Mouse (Mus musculus) neural tube, embryonic 15.5 days (tissue): ENCODE measurements around the gene Inca1. TPM values are rescaled to one million over a fixed set of nuclear protein-coding genes. Genes with fewer than 3 reads are reported as not detected.

ENCODE experiments used
- ATAC-seq: fragments of 200-750 bp; cut with Nextera tagmentation; 2 replicates; pipeline ENCODE4 v1.8.0; 2017; ENCODE audit warnings: mild to moderate bottlenecking, moderate TSS enrichment, moderate library complexity; ENCODE audit not compliant: low FRiP score
- H3K27ac ChIP-seq: fragments of 300-500 bp; sonication (generic); replicated peaks from 2 replicates; pipeline ENCODE4 v1.5.1; 2015; ENCODE audit warnings: mild to moderate bottlenecking, inconsistent platforms
- H3K27me3 ChIP-seq: fragments of 300-500 bp; sonication (generic); replicated peaks from 2 replicates; pipeline ENCODE4 v1.6.1; 2015; ENCODE audit warnings: inconsistent platforms
- H3K36me3 ChIP-seq: fragments of 300-500 bp; sonication (generic); 2 replicates; pipeline ENCODE4 v1.6.1; 2015; ENCODE audit warnings: inconsistent platforms
- H3K4me1 ChIP-seq: fragments of 300-500 bp; sonication (generic); 2 replicates; pipeline ENCODE4 v1.6.1; 2015; ENCODE audit warnings: inconsistent platforms
- H3K4me2 ChIP-seq: fragments of 300-500 bp; sonication (generic); 2 replicates; pipeline ENCODE4 v1.6.1; 2015; ENCODE audit warnings: inconsistent platforms, mild to moderate bottlenecking, moderate library complexity
- H3K4me3 ChIP-seq: fragments of 300-500 bp; sonication (generic); replicated peaks from 2 replicates; pipeline ENCODE4 v1.5.1; 2015; ENCODE audit warnings: mild to moderate bottlenecking, inconsistent platforms
- H3K9ac ChIP-seq: fragments of 300-500 bp; sonication (generic); replicated peaks from 2 replicates; pipeline ENCODE4 v1.6.1; 2015; ENCODE audit warnings: mild to moderate bottlenecking, inconsistent platforms
- H3K9me3 ChIP-seq: fragments of 300-500 bp; sonication (generic); replicated peaks from 2 replicates; pipeline ENCODE4 v1.6.1; 2016; ENCODE audit warnings: inconsistent platforms
- WGBS: fragments of 180-500 bp; shearing (Covaris S2); methylation state at CpG from one replicate; pipeline ENCODE4 v1.1.7; 2015; ENCODE audit warnings: mixed read lengths; 5-methylcytosine and 5-hydroxymethylcytosine counted together
- polyA plus RNA-seq: library from polyadenylated mRNA; unstranded; fragments of >200 nt; fragmentation: Nextera tagmentation; extraction: Ambion mirVana; gene quantifications from 2 replicates; pipeline ENCODE4 v1.2.1, GENCODE M21; 2015

Inca1 gene
- polyA plus RNA-seq, 1 experiment from 2014 or later, result 1.4 TPM

DNA sequence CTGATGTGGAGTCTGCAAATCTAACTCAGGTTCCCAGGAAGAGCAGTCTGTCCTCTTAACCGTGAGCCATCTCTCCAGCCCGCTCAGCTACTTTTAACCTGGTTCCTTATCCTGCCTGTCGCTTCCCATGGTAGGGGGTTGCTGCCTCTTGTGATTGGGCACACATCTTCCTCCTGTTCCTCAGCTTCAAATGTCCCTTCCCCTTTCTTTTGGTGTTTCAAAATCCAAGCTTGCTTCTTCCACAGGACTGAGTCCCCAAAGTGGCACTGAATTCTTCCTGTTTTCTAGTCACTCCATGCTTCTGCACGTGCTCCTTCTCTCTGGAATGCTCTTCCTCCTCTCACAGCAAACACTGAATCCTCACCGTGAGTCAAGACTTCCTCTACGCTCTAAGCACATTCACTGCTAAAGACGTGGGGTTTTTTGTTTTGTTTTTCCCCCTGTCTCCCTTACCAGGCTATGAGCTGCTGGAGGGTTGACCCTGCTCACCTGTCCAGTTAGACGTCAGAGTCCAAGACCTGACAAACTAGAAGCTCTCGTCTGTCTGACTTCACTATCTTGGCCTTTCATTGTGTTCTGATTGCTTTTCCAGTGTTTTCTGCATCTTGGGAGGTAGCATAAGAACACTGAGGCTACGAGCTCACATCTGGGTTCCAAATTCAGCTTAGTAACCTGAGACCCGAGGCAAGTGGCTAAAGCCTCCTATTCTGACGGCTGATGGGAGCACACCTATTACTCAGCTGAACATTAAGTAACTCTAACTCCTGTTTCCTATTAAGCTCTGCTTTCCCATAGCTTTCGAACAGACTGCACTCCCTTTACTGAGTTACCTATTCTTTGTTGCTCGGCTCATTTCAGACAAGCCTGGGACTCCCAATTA is 32.4 kb downstream of the Inca1 start:
- Histone ChIP-seq H3K27ac (peak overlapping the region; percentile 99), H3K36me3 (peaks cover 43% of the 10 kb centered on the region), H3K4me2 (peak overlapping the region; percentile 81), H3K4me1 (peaks cover 43% of the 10 kb centered on the region), H3K4me3 (peak overlapping the region; percentile 67), H3K27me3 (no peaks in the 10 kb centered on the region), H3K9ac (peak overlapping the region; percentile 70; the same call in 1 of the 2 replicates), H3K9me3 (no peaks in the 10 kb centered on the region)
- ATAC-seq, result no peak
- 83% methylated on average over 14 of the region's 14 CpGs for WGBS

DNA sequence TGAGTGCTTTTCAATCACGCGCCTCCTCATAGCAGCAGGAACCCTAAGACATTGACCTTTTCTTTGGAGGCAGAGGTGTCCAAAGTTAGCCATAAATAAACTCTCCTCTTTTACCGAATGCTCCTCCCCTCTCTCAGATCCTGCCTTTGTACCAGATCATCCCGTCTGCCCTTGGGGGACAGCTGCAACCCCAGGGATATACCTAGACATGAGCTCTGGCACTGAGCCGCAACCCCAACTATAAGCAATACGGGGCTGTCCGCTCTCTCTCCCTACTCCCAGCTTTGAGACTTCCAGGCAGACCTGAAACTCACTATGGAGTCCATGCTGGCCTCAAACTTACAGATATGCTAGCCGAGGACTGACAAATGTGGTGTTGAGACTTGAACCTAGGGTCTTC is 33.3 kb downstream of the Inca1 start:
- H3K4me1 ChIP-seq, result peaks cover 40% of the 10 kb centered on the region
- H3K36me3 ChIP-seq, result peaks cover 41% of the 10 kb centered on the region
- WGBS, result 93% methylated on average over 8 of the region's 8 CpGs
- H3K4me2 ChIP-seq, result no peak overlapping the region
- H3K9me3 ChIP-seq, result no peaks in the 10 kb centered on the region
- H3K27ac ChIP-seq, result no peak overlapping the region
- no peak overlapping the region for H3K4me3 ChIP-seq
- no peak for ATAC-seq
- no peak overlapping the region for H3K9ac ChIP-seq
- no peaks in the 10 kb centered on the region for H3K27me3 ChIP-seq

- H3K36me3 ChIP-seq, result peaks cover 38% of the 10 kb centered on the region
These were observed 35.2 kb downstream of the Inca1 start for GRCm38 (mm10) chr11:70664741-70665140.

DNA sequence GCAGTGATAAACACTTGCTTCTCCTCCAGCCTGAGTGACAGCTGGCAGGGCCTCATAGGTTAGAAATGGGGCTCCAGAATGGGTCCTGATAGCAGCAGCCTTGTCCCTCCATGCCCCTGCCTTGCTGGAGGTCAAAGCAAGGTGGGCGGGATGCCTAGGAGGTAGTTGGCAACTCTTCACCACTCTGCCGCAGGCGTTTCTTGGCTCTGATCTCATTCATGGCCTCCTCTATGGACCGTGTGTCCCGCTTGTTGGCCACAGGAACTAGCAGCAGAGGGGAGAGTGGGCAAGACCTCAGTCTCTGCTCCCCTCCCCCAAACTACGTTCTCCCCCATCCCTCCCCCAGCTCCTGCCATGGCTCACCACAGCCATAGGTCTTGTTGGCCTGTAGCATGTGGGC is 36.0 kb downstream of the Inca1 start:
- Histone ChIP-seq H3K27me3 (no peaks in the 10 kb centered on the region), H3K4me3 (no peak overlapping the region), H3K4me1 (peaks cover 22% of the 10 kb centered on the region), H3K27ac (no peak overlapping the region), H3K36me3 (peaks cover 38% of the 10 kb centered on the region), H3K9ac (no peak overlapping the region), H3K9me3 (no peaks in the 10 kb centered on the region), H3K4me2 (no peak overlapping the region)
- 90% methylated on average over 6 of the region's 6 CpGs for WGBS
- no peak for ATAC-seq

More at GRCm38 (mm10) chr11:70664741-70665140, 35.2 kb downstream of the Inca1 start:
- H3K4me1 ChIP-seq, result peaks cover 22% of the 10 kb centered on the region
- H3K9me3 ChIP-seq, result no peaks in the 10 kb centered on the region
- no peak overlapping the region for H3K27ac ChIP-seq
- H3K4me3 ChIP-seq, result no peak overlapping the region
- H3K27me3 ChIP-seq, result no peaks in the 10 kb centered on the region
- ATAC-seq, result no peak
- no peak overlapping the region for H3K4me2 ChIP-seq
- no peak overlapping the region for H3K9ac ChIP-seq
- 92% methylated on average over 9 of the region's 9 CpGs for WGBS

DNA sequence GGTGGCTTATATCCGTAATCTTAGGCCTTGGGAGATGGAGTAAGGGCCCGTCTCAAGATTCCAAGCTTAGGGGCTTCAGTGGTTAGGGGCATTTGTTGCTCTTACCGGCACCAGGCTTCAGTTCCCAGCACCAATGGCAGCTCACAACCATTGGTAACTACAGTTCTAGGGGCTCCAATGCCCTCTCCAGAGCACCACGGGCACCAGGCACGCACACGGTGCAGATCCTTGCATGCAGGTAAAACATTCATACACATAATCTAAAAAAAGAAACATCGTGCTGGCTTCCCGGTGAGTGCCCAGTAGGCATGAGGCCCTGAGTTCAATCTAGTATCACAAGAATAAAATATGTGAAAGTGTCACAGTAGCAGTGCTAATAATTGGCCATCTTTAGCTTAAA is 36.9 kb downstream of the Inca1 start:
- Histone ChIP-seq H3K36me3 (peaks cover 38% of the 10 kb centered on the region), H3K27me3 (no peaks in the 10 kb centered on the region), H3K27ac (no peak overlapping the region), H3K4me1 (peaks cover 20% of the 10 kb centered on the region), H3K4me3 (no peak overlapping the region), H3K9me3 (no peaks in the 10 kb centered on the region), H3K4me2 (no peak overlapping the region), H3K9ac (no peak overlapping the region)
- ATAC-seq, result no peak
- WGBS, result 95% methylated on average over 8 of the region's 8 CpGs

- Histone ChIP-seq H3K36me3 (peaks cover 33% of the 10 kb centered on the region), H3K27me3 (no peaks in the 10 kb centered on the region), H3K4me1 (peaks cover 16% of the 10 kb centered on the region), H3K4me2 (no peak overlapping the region), H3K9ac (no peak overlapping the region), H3K9me3 (no peaks in the 10 kb centered on the region), H3K4me3 (no peak overlapping the region), H3K27ac (no peak overlapping the region)
- WGBS, result 90% methylated on average over 8 of the region's 8 CpGs
- ATAC-seq, result no peak
These were observed 39.4 kb downstream of the Inca1 start for GRCm38 (mm10) chr11:70660571-70660970.

DNA sequence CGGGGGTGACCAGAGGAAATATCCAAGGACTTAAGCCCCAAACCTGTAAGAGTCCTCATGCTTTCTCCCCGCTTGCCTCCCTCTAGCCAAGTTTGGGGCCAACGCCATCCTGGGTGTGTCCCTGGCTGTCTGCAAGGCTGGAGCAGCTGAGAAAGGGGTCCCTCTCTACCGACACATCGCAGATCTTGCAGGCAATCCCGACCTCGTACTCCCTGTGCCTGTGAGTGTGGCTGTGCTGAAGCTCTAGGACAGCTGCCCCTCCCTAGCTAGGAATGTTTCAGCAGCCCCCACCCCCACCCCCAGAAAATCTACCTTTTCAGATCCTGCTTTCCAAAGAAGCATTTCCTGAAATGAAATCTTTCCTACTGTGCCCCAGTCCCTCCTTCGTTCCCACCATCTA is 41.0 kb downstream of the Inca1 start:
- peaks cover 22% of the 10 kb centered on the region for H3K4me1 ChIP-seq

GRCm38 (mm10) chr11:70658521-70658920 is 41.4 kb downstream of the Inca1 start:
- ATAC-seq, result no peak
- H3K27me3 ChIP-seq, result no peaks in the 10 kb centered on the region
- no peak overlapping the region for H3K27ac ChIP-seq
- no peak overlapping the region for H3K9ac ChIP-seq
- no peak overlapping the region for H3K4me3 ChIP-seq
- peaks cover 22% of the 10 kb centered on the region for H3K4me1 ChIP-seq
- H3K36me3 ChIP-seq, result peaks cover 15% of the 10 kb centered on the region
- no peaks in the 10 kb centered on the region for H3K9me3 ChIP-seq
- H3K4me2 ChIP-seq, result no peak overlapping the region
- WGBS, result 87% methylated on average over 5 of the region's 5 CpGs

More for the DNA sequence above, 41.0 kb downstream of the Inca1 start:
- no peak for ATAC-seq
- H3K9ac ChIP-seq, result no peak overlapping the region
- 90% methylated on average over 8 of the region's 8 CpGs for WGBS
- no peak overlapping the region for H3K4me3 ChIP-seq
- no peaks in the 10 kb centered on the region for H3K9me3 ChIP-seq
- H3K27me3 ChIP-seq, result no peaks in the 10 kb centered on the region
- H3K4me2 ChIP-seq, result no peak overlapping the region
- H3K27ac ChIP-seq, result no peak overlapping the region
- peaks cover 20% of the 10 kb centered on the region for H3K36me3 ChIP-seq

DNA sequence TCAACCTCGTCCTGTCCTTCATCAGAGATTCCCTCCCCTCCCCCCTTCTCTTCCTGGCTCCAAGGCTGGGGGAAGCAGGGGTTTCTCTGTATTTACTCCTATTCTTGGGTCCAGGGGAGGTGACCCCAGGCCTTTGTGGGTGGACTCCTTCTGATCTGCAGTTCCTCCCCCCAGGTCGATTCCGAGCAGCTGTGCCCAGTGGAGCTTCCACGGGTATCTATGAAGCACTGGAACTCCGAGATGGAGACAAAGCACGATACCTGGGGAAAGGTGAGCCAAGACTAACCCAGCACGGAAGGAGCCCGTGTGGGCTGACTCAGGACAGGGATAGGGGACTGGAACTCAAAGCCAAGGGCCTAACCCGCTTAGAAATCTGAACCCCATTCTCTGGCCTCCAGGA is 42.0 kb downstream of the Inca1 start:
- Histone ChIP-seq H3K27ac (no peak overlapping the region), H3K4me1 (peaks cover 27% of the 10 kb centered on the region), H3K4me3 (no peak overlapping the region), H3K9me3 (no peaks in the 10 kb centered on the region), H3K36me3 (peaks cover 10% of the 10 kb centered on the region), H3K27me3 (no peaks in the 10 kb centered on the region), H3K9ac (no peak overlapping the region), H3K4me2 (no peak overlapping the region)
- 72% methylated on average over 9 of the region's 9 CpGs for WGBS
- ATAC-seq, result no peak

DNA sequence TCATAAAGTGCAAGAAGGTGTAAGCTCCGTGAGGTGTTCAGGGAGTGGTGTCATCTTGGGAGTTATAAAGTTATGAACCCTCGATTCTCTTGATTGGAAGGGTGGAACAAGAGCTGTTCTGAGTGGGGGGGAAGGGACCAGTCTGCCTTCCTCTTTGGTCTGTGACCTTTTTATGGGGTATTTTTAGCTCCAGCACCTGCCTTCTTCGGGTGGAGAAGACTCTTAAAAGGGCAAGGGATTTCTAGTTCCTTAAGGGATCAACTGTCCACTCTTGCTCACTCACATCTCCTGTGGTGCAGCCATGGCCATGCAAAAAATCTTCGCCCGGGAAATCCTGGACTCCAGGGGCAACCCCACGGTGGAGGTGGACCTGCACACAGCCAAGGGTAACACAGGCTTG is 42.4 kb downstream of the Inca1 start:
- WGBS, result 58% methylated on average over 6 of the region's 6 CpGs
- Histone ChIP-seq H3K4me3 (no peak overlapping the region), H3K36me3 (peaks cover 6% of the 10 kb centered on the region), H3K27ac (no peak overlapping the region), H3K4me1 (peaks cover 32% of the 10 kb centered on the region), H3K27me3 (no peaks in the 10 kb centered on the region), H3K9ac (no peak overlapping the region), H3K9me3 (no peaks in the 10 kb centered on the region), H3K4me2 (no peak overlapping the region)
- ATAC-seq, result no peak

- ATAC-seq, result no peak
- peak within 1 kb of the TSS; percentile 91 for H3K4me2 ChIP-seq
These were observed 43.0 kb downstream of the Inca1 start, which contains the start of gene Eno3 for GRCm38 (mm10) chr11:70656964-70657363. Eno3 (plus strand) TSS chr11:70657202.

DNA sequence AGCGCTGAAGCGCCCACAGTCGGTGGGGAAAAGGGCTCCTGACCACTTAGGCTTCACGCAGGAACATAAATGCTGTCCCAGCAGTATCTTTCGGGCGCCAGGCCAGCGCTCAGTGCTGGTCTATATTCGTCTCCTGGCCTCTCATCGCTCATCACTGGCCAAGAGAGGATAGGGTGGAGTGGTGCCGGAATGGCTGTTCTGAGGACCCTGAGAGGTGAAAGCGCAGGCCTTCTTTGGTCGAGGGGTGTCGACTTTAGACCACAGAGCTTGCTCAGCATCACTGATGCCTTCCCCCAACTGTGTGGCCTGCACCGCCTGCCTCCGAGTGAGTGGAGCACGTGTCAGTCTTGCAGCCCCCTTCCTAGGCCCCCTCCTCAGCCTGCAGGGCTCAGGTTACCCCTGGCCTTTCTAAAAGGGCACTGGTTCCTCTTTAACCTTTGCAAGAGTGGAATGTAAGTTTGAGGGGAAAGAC is 43.5 kb downstream of the Inca1 start:
- no peaks in the 10 kb centered on the region for H3K27me3 ChIP-seq
- H3K36me3 ChIP-seq, result peaks cover 5% of the 10 kb centered on the region
- peak overlapping the region; percentile 91 for H3K4me2 ChIP-seq
- no peaks in the 10 kb centered on the region for H3K9me3 ChIP-seq
- peak overlapping the region; percentile 86 for H3K9ac ChIP-seq
- H3K27ac ChIP-seq, result peak overlapping the region; percentile 95
- 6% methylated on average over 16 of the region's 16 CpGs for WGBS
- H3K4me3 ChIP-seq, result peak overlapping the region; percentile 69
- H3K4me1 ChIP-seq, result peaks cover 42% of the 10 kb centered on the region
- no peak for ATAC-seq

More at GRCm38 (mm10) chr11:70656964-70657363, 43.0 kb downstream of the Inca1 start, which contains the start of gene Eno3:
- Histone ChIP-seq H3K27me3 (no peaks in the 10 kb centered on the region), H3K27ac (peak within 1 kb of the TSS; percentile 95), H3K4me1 (peaks cover 38% of the 10 kb centered on the region), H3K9ac (peak within 1 kb of the TSS; percentile 86), H3K9me3 (no peaks in the 10 kb centered on the region), H3K36me3 (peaks cover 2% of the 10 kb centered on the region; the same call in 1 of the 2 replicates), H3K4me3 (peak within 1 kb of the TSS; percentile 69)
- 12% methylated on average over 3 of the region's 3 CpGs for WGBS
